Mouse (Mus musculus): ENCODE measurements around the gene Kazn. TPM values are rescaled to one million over a fixed set of nuclear protein-coding genes. Genes with fewer than 3 reads are reported as not detected.
A peak's percentile ranks its signal among the peaks of the same experiment; 100 is the strongest.

The Kazn gene
- polyA plus RNA-seq, 1 experiment from 2014 or later: 11.9 TPM

DNA sequence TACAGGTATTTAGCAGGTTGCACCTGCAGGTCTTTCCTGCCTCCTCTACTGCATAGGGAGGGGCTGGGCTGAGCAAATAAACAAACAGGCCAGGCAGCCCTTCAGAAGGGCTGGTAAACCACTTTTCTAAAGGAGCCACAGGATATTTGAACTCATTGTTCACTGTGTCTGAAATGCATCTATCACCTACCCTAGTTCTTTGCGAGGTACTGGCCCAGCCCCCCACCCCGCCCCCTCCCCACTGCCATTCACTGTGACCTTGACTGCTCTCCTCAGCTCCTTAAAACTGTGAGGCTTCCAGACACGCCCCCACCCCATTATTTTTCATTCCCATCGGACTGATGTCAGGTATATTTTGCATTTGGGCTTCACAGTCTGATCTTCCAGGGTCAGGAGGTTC lies 69.6 kb downstream of the Kazn start:
- Histone ChIP-seq H3K4me2 (ENCODE audit: low read depth, low read length) (no peak overlapping the region), H3K27me3 (replicated peaks; ENCODE audit: control insufficient read depth, insufficient read depth, low read length) (no peaks in the 10 kb centered on the region), H3K9me3 (ENCODE audit: control insufficient read depth, low read length) (no peaks in the 10 kb centered on the region), H3K36me3 (ENCODE audit: control insufficient read depth, insufficient read depth, low read length) (no peaks in the 10 kb centered on the region), H3K27ac (replicated peaks; ENCODE audit: low read depth, low read length) (no peak overlapping the region), H3K4me3 (ENCODE audit: low read depth, low read length) (no peak overlapping the region), H3K4me1 (ENCODE audit: control insufficient read depth, insufficient read depth, low read length) (peaks cover 16% of the 10 kb centered on the region), H3K9ac (ENCODE audit: low read depth, low read length) (no peak overlapping the region)
- ATAC-seq (ENCODE audit: low read depth): no peak
- DNase-seq (ENCODE audit: low spot score): no peak
- WGBS: 60% methylated on average over 4 of the region's 4 CpGs

DNA sequence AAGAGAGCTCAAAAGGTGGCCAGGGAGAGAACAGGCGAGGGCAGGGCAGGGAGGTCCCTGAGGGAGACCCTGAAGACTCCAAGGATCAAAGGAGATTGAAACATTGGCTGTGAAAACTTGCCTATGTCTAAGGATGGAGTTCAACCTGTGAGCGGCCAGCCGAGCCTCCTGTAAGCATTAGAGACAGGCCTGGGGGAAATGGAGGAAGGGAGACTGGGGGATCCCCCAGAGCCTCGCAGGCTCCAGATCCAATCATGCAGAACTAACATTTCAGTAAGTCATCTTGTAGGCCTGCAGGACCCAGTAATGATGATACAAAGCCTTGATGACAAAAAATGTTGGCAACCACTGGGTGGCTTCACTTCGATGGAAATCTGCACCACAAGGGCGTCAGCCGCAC lies 70.8 kb downstream of the Kazn start:
- ATAC-seq (ENCODE audit: low read depth) (no peak), DNase-seq (ENCODE audit: low spot score) (no peak)
- Histone ChIP-seq H3K9ac (ENCODE audit: low read depth, low read length) (no peak overlapping the region), H3K4me1 (ENCODE audit: control insufficient read depth, insufficient read depth, low read length) (peaks cover 27% of the 10 kb centered on the region), H3K4me2 (ENCODE audit: low read depth, low read length) (no peak overlapping the region), H3K9me3 (ENCODE audit: control insufficient read depth, low read length) (no peaks in the 10 kb centered on the region), H3K27ac (replicated peaks; ENCODE audit: low read depth, low read length) (no peak overlapping the region), H3K27me3 (replicated peaks; ENCODE audit: control insufficient read depth, insufficient read depth, low read length) (no peaks in the 10 kb centered on the region), H3K36me3 (ENCODE audit: control insufficient read depth, insufficient read depth, low read length) (no peaks in the 10 kb centered on the region), H3K4me3 (ENCODE audit: low read depth, low read length) (no peak overlapping the region)
- 83% methylated on average over 7 of the region's 7 CpGs for WGBS

DNA sequence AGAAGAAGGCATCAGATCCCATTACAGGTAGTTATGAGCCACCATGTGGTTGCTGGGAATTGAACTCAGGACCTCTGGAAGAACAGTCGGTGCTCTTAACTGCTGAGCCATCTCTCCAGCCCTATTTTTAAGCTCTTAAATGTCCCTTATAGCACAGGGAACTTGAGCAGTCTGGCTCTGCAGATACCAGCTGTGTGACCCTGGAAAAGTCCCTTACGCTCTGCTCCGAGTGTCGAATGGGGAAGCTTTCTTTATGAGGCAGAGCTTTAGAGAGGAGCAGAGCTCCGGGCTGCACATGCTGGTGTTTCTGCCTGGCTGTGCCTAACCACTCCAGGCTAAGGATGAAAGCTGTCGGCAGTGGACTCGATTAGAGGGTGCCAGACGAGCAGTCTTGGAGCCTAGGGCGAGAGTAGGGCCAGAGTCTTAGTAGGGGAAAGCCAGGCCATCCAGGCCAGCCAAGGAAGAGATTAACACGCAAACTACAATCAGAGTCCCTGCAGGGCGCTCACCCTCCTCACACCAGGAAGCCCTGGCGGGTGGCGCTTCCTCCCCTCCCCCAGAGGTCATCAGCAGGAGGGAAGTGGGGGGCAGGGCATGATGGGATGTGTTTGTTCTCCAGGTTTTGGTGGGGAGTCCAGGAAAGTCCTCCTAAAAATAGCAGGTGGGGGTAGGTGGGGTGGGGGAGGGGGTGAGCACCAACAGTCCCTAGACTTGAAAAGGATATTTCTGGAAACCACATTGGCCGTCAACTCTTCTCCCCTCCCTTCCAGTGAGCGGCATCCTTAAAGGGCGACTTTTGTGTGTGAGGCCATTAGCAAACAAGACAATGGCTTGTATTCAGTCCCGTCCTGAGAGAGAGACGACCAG lies 73.1 kb downstream of the Kazn start:
- H3K4me3 ChIP-seq (ENCODE audit: low read depth, low read length): no peak overlapping the region
- no peak overlapping the region for H3K9ac ChIP-seq (ENCODE audit: low read depth, low read length)
- peak; percentile 41 for DNase-seq (ENCODE audit: low spot score)
- H3K36me3 ChIP-seq (ENCODE audit: control insufficient read depth, insufficient read depth, low read length): no peaks in the 10 kb centered on the region
- H3K9me3 ChIP-seq (ENCODE audit: control insufficient read depth, low read length): peaks cover 7% of the 10 kb centered on the region; the same call in 1 of the 2 replicates
- H3K27ac ChIP-seq (replicated peaks; ENCODE audit: low read depth, low read length): no peak overlapping the region; the same call in 1 of the 2 replicates
- H3K4me2 ChIP-seq (ENCODE audit: low read depth, low read length): no peak overlapping the region
- 27% methylated on average over 18 of the region's 18 CpGs for WGBS
- H3K4me1 ChIP-seq (ENCODE audit: control insufficient read depth, insufficient read depth, low read length): peaks cover 16% of the 10 kb centered on the region
- no peak for ATAC-seq (ENCODE audit: low read depth)
- H3K27me3 ChIP-seq (replicated peaks; ENCODE audit: control insufficient read depth, insufficient read depth, low read length): no peaks in the 10 kb centered on the region

- H3K4me3 ChIP-seq (ENCODE audit: low read depth, low read length): no peak overlapping the region
- H3K27ac ChIP-seq (replicated peaks; ENCODE audit: low read depth, low read length): no peak overlapping the region
- 46% methylated on average over 5 of the region's 5 CpGs for WGBS
- no peaks in the 10 kb centered on the region for H3K36me3 ChIP-seq (ENCODE audit: control insufficient read depth, insufficient read depth, low read length)
- DNase-seq (ENCODE audit: low spot score) (no peak), ATAC-seq (ENCODE audit: low read depth) (no peak)
- peaks cover 7% of the 10 kb centered on the region; the same call in 1 of the 2 replicates for H3K9me3 ChIP-seq (ENCODE audit: control insufficient read depth, low read length)
- no peak overlapping the region for H3K4me2 ChIP-seq (ENCODE audit: low read depth, low read length)
- H3K27me3 ChIP-seq (replicated peaks; ENCODE audit: control insufficient read depth, insufficient read depth, low read length): no peaks in the 10 kb centered on the region
- H3K4me1 ChIP-seq (ENCODE audit: control insufficient read depth, insufficient read depth, low read length): peaks cover 16% of the 10 kb centered on the region
- no peak overlapping the region for H3K9ac ChIP-seq (ENCODE audit: low read depth, low read length)
Observed at GRCm38 (mm10) chr4:142165363-142165762, 73.8 kb downstream of the Kazn start.

DNA sequence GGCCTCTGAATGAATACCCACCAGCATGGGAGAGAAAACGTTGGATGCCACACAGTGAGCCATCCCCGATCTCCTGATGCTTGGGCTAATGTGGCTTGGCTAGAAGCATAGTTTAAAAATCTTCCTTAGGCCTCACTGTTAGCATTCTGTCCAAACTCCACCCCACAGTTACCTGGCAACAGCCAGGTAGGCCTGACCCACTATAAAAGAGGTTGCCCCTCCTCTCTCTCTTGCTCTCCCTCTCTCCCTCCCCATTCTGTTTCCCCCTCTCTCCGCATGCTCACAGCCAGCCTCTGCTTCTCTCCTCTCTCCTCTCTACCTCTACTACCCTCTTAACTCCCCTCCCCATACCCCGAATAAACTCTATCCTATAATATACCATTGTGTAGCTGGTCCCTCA lies 74.8 kb downstream of the Kazn start:
- H3K9me3 ChIP-seq (ENCODE audit: control insufficient read depth, low read length): peaks cover 7% of the 10 kb centered on the region; the same call in 1 of the 2 replicates
- no peak overlapping the region for H3K27ac ChIP-seq (replicated peaks; ENCODE audit: low read depth, low read length)
- no peaks in the 10 kb centered on the region for H3K36me3 ChIP-seq (ENCODE audit: control insufficient read depth, insufficient read depth, low read length)
- DNase-seq (ENCODE audit: low spot score) (no peak), ATAC-seq (ENCODE audit: low read depth) (no peak)
- H3K4me2 ChIP-seq (ENCODE audit: low read depth, low read length): no peak overlapping the region
- no peak overlapping the region for H3K9ac ChIP-seq (ENCODE audit: low read depth, low read length)
- WGBS: 65% methylated on average over 4 of the region's 4 CpGs
- no peaks in the 10 kb centered on the region for H3K27me3 ChIP-seq (replicated peaks; ENCODE audit: control insufficient read depth, insufficient read depth, low read length)
- no peak overlapping the region for H3K4me3 ChIP-seq (ENCODE audit: low read depth, low read length)
- H3K4me1 ChIP-seq (ENCODE audit: control insufficient read depth, insufficient read depth, low read length): peaks cover 16% of the 10 kb centered on the region

GRCm38 (mm10) chr4:142163862-142164261 lies 75.3 kb downstream of the Kazn start:
- Histone ChIP-seq H3K4me2 (ENCODE audit: low read depth, low read length) (no peak overlapping the region), H3K4me1 (ENCODE audit: control insufficient read depth, insufficient read depth, low read length) (peaks cover 16% of the 10 kb centered on the region), H3K27ac (replicated peaks; ENCODE audit: low read depth, low read length) (no peak overlapping the region), H3K4me3 (ENCODE audit: low read depth, low read length) (no peak overlapping the region), H3K9ac (ENCODE audit: low read depth, low read length) (no peak overlapping the region), H3K27me3 (replicated peaks; ENCODE audit: control insufficient read depth, insufficient read depth, low read length) (no peaks in the 10 kb centered on the region), H3K36me3 (ENCODE audit: control insufficient read depth, insufficient read depth, low read length) (no peaks in the 10 kb centered on the region), H3K9me3 (ENCODE audit: control insufficient read depth, low read length) (peaks cover 7% of the 10 kb centered on the region; the same call in 1 of the 2 replicates)
- ATAC-seq (ENCODE audit: low read depth) (no peak), DNase-seq (ENCODE audit: low spot score) (no peak)
- 35% methylated on average over 3 of the region's 3 CpGs for WGBS

DNA sequence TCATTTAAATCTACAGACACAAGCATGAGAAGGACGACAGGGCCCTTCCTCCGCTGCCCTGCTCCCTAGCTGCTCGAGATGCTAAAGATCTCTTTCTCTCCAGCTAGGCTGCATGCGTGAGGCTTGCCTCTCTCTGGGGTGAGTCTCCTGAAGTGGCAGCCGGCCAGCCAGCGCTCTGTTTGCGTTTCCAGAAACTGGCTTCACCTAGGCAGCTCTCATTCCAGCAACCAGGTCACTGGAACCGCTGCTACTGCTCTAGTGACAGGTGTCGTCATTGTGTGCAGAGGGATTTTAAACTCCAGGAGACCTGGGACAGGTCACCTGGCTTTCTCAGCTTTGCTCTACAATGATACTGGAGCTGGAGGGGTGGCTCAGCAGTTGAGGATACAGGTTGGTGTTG lies 76.5 kb downstream of the Kazn start:
- Histone ChIP-seq H3K4me1 (ENCODE audit: control insufficient read depth, insufficient read depth, low read length) (peaks cover 16% of the 10 kb centered on the region), H3K9me3 (ENCODE audit: control insufficient read depth, low read length) (peaks cover 7% of the 10 kb centered on the region; the same call in 1 of the 2 replicates), H3K4me3 (ENCODE audit: low read depth, low read length) (no peak overlapping the region), H3K4me2 (ENCODE audit: low read depth, low read length) (no peak overlapping the region), H3K27ac (replicated peaks; ENCODE audit: low read depth, low read length) (no peak overlapping the region), H3K9ac (ENCODE audit: low read depth, low read length) (no peak overlapping the region), H3K27me3 (replicated peaks; ENCODE audit: control insufficient read depth, insufficient read depth, low read length) (no peaks in the 10 kb centered on the region), H3K36me3 (ENCODE audit: control insufficient read depth, insufficient read depth, low read length) (no peaks in the 10 kb centered on the region)
- WGBS: 81% methylated on average over 9 of the region's 9 CpGs
- ATAC-seq (ENCODE audit: low read depth) (no peak), DNase-seq (ENCODE audit: low spot score) (no peak)

DNA sequence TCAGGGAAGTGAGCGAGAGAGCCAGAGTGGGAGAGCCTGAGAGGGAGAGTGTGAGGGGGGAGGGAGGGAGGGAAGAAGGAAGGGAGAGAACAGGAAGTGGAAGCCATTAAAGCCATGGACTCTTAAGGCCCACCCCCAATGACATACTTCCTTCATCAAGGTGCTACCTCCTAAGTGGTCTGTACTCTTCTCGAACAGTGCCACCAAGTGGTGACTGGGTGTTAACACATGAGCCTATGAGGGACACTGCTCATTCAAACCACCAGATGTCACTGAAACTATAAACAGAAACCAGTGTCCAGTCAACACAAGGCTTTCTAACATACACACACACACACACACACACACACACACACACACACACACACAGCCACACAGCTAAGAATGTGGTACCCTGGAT lies 77.1 kb downstream of the Kazn start:
- Histone ChIP-seq H3K36me3 (ENCODE audit: control insufficient read depth, insufficient read depth, low read length) (no peaks in the 10 kb centered on the region), H3K4me3 (ENCODE audit: low read depth, low read length) (no peak overlapping the region), H3K4me2 (ENCODE audit: low read depth, low read length) (no peak overlapping the region), H3K27me3 (replicated peaks; ENCODE audit: control insufficient read depth, insufficient read depth, low read length) (no peaks in the 10 kb centered on the region), H3K9ac (ENCODE audit: low read depth, low read length) (no peak overlapping the region), H3K27ac (replicated peaks; ENCODE audit: low read depth, low read length) (no peak overlapping the region), H3K4me1 (ENCODE audit: control insufficient read depth, insufficient read depth, low read length) (peaks cover 16% of the 10 kb centered on the region), H3K9me3 (ENCODE audit: control insufficient read depth, low read length) (peaks cover 7% of the 10 kb centered on the region; the same call in 1 of the 2 replicates)
- 93% methylated on average over 2 of the region's 2 CpGs for WGBS
- no peak for ATAC-seq (ENCODE audit: low read depth)
- no peak for DNase-seq (ENCODE audit: low spot score)

DNA sequence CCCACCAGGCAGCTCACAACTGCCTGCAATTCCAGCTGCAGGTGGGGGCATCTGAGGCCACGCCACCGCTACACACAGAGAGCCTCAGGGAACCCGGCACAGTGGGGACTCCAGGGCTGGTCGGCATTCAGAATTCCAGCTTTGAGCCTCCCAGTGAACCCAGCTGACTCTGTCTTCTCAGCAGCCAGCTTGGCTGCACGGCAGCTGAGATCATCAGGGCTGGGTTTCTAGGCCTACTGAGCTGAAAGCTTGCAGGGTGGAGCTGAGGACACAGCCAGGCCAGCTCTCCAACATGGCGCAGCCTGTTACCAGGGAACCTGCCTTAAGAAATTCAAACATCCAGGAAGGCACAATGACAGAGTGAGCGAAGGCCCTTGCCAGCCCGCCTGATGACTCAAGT lies 79.2 kb downstream of the Kazn start:
- H3K4me2 ChIP-seq (ENCODE audit: low read depth, low read length): no peak overlapping the region
- no peak overlapping the region for H3K9ac ChIP-seq (ENCODE audit: low read depth, low read length)
- no peak overlapping the region for H3K27ac ChIP-seq (replicated peaks; ENCODE audit: low read depth, low read length)
- H3K36me3 ChIP-seq (ENCODE audit: control insufficient read depth, insufficient read depth, low read length): no peaks in the 10 kb centered on the region
- H3K4me3 ChIP-seq (ENCODE audit: low read depth, low read length): no peak overlapping the region
- H3K9me3 ChIP-seq (ENCODE audit: control insufficient read depth, low read length): peaks cover 7% of the 10 kb centered on the region; the same call in 1 of the 2 replicates
- peak; percentile 34 for DNase-seq (ENCODE audit: low spot score)
- WGBS: 54% methylated on average over 8 of the region's 8 CpGs
- ATAC-seq (ENCODE audit: low read depth): peak; percentile 28; the same call in 1 of the 2 replicates
- H3K27me3 ChIP-seq (replicated peaks; ENCODE audit: control insufficient read depth, insufficient read depth, low read length): no peaks in the 10 kb centered on the region
- peaks cover 11% of the 10 kb centered on the region; the same call in 1 of the 2 replicates for H3K4me1 ChIP-seq (ENCODE audit: control insufficient read depth, insufficient read depth, low read length)

All from embryonic facial prominence, embryonic 14.5 days (tissue).